Mouse (Mus musculus): ENCODE measurements around the gene Vps8.

DNA sequence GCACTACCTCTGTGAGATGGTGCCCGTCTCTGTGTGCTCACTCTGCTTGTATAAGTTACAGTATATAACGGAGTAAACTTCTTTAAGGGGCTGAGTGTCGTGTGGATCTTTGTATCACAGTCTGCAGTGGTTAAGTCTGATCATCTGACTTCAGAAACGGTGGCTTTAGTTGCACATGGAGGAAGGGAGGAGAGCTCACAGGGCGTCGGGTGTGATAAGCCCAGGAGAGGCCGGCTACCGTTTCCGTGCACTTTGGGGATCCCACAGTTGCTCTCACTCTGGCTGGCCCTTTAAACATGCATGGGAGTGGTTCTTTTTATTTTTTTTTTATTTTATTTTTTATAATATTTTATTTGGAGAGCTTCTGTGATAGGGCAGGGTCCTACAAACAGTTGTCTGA is 95.9 kb downstream of the Vps8 start:
- TF ChIP-seq POLR2A (IDR thresholded peaks at IDR 0.05; ENCODE audit: insufficient read length, low read depth) (no peak), TCF12 (IDR thresholded peaks at IDR 0.05; ENCODE audit: insufficient read depth, poor library complexity, severe bottlenecking) (no peak)
